Mouse (Mus musculus): ENCODE results near the gene Hdgfl2. TPM values are rescaled to one million over a fixed set of nuclear protein-coding genes. Genes with fewer than 3 reads are reported as not detected.
A peak's percentile ranks its signal among the peaks of the same experiment; 100 is the strongest.

The Hdgfl2 gene
- polyA plus RNA-seq, 1 experiment from 2014 or later: 38.4 TPM

DNA sequence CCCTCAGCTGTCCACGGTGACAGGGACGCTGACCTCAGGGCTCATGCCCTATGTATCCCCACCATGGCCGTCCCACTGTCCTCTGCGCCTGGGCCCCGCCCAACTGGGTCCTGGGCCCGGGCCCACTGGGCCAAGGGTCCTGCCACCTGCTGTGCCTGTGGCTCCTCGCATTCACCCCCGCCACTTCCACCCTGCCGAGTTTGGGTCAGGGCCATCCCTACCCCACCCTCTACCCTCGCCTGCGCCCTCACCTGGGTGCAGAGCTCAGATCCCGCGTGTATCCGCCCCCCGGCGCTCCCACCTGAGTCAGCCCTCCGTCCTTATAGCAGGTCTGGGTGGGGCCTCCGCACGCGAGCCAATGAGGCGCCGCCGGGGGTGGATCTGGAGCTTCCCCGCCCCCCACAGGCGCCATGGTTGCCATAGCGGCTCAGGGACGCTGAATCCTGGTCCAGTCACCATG lies 37.8 kb downstream of the Hdgfl2 start, which contains the start of gene Plin5:
Gene Plin5, minus strand, starts transcription at position 346 of the 460 bp plus-strand sequence.
- DNase-seq (ENCODE audit: low spot score) (peak; percentile 84), ATAC-seq (ENCODE audit: low FRiP score, low TSS enrichment) (peak; percentile 76)
- no peaks in the 10 kb centered on the region for H3K9me3 ChIP-seq (ENCODE audit: control insufficient read depth, low read length)
- no peak within 1 kb of the TSS for H3K27ac ChIP-seq (replicated peaks)
- TF ChIP-seq CTCF (IDR thresholded peaks at IDR 0.05; ENCODE audit: low read depth) (no peak), EP300 (optimal IDR thresholded peaks at IDR 0.05) (no peak)
- peak within 1 kb of the TSS; percentile 18; the same call in 1 of the 2 replicates for H3K9ac ChIP-seq (ENCODE audit: low read length)
- no peaks in the 10 kb centered on the region; the same call in 1 of the 2 replicates for H3K4me1 ChIP-seq (replicated peaks; ENCODE audit: control insufficient read depth, insufficient read depth)
- peak within 1 kb of the TSS; percentile 20; the same call in 1 of the 2 replicates for H3K4me3 ChIP-seq (ENCODE audit: low read depth, low read length)
- H3K4me2 ChIP-seq (replicated peaks; ENCODE audit: low read depth): peak within 1 kb of the TSS; percentile 53
- WGBS: under 1% methylated on average over 27 of the region's 27 CpGs
- H3K36me3 ChIP-seq (ENCODE audit: control insufficient read depth, insufficient read depth, low read length): no peaks in the 10 kb centered on the region
- H3K27me3 ChIP-seq (ENCODE audit: control insufficient read depth, insufficient read depth, low read length): peaks cover 4% of the 10 kb centered on the region; the same call in 1 of the 2 replicates

DNA sequence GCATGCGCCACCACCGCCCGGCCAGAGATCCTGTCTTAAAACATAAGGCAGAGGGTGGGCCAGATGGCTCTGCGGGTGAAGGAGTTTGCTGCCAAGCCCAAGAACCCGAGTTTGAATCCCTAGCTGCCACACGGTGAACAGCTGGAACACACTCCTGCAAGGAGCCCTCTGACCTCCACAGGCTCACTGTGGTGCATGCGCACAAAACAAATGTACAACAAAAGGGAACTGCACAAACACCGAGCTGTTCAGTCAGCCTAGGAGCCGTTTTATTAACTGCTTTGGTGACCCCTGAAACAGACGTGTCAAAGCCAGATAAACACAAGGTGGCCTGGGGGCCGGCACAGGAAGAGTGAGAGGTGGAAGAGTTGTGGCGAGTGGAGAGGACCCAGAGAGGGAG lies 40.0 kb downstream of the Hdgfl2 start:
- 31% methylated on average over 12 of the region's 12 CpGs for WGBS
- no peak for TF ChIP-seq CTCF (IDR thresholded peaks at IDR 0.05; ENCODE audit: low read depth)
- TF ChIP-seq EP300 (optimal IDR thresholded peaks at IDR 0.05): no peak
- Histone ChIP-seq H3K4me2 (replicated peaks; ENCODE audit: low read depth) (peak overlapping the region; percentile 34; the same call in 1 of the 2 replicates), H3K9me3 (ENCODE audit: control insufficient read depth, low read length) (0 out of 2 replicates have a peak, but pooled peaks cover 3% of the 10 kb centered on the region), H3K9ac (ENCODE audit: low read length) (no peak overlapping the region), H3K27ac (replicated peaks) (no peak overlapping the region), H3K4me1 (replicated peaks; ENCODE audit: control insufficient read depth, insufficient read depth) (no peaks in the 10 kb centered on the region; the same call in 1 of the 2 replicates), H3K4me3 (ENCODE audit: low read depth, low read length) (no peak overlapping the region), H3K27me3 (ENCODE audit: control insufficient read depth, insufficient read depth, low read length) (peaks cover 4% of the 10 kb centered on the region; the same call in 1 of the 2 replicates), H3K36me3 (ENCODE audit: control insufficient read depth, insufficient read depth, low read length) (no peaks in the 10 kb centered on the region)
- no peak for ATAC-seq (ENCODE audit: low FRiP score, low TSS enrichment)
- no peak for DNase-seq (ENCODE audit: low spot score)

DNA sequence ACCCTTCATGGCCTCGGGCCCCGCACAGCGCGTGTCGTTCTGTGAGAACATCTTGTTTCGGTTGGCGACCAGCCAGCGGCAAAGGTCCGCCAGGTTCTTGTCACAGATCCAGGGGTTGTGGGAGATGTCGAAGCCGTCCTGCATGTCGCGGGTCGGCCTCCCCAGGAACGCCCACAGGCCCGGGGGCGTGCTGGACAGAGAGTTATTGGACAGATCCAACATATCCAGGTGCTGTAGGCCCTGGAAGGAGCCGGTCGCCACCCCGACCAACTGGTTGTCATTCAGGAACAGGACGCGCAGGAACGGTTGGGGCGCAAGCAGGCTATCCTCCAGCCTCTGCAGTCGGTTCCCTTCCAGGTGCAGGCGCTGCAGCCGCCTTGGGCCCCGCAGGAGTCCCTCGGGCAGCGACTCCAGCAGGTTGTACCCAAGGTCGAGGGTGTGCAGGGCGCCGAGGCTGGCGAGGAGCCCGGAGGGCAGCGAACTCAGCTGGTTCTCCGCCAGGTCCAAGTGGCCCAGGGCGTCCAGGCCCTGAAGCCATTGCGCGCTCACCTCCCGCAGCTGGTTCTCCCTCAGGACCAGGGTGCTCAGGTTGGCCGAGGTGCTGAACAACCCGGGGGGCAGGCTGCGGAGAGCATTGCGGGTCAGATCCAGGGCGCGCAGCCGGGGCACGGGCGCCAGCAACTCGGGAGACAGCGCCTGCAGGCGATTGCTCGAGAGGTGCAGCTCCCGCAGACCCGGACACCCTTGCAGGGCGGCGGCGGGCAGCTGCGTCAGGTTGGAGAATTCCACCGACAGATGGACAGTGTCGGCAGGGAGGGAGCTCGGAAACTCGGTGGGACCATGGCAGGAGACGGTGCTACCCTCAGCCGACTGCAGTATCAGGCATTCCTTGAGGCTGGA lies 40.8 kb downstream of the Hdgfl2 start:
- Histone ChIP-seq H3K27ac (replicated peaks) (no peak overlapping the region), H3K36me3 (ENCODE audit: control insufficient read depth, insufficient read depth, low read length) (no peaks in the 10 kb centered on the region), H3K4me2 (replicated peaks; ENCODE audit: low read depth) (peak overlapping the region; percentile 34), H3K9ac (ENCODE audit: low read length) (no peak overlapping the region; the same call in 1 of the 2 replicates), H3K27me3 (ENCODE audit: control insufficient read depth, insufficient read depth, low read length) (peaks cover 4% of the 10 kb centered on the region; the same call in 1 of the 2 replicates), H3K9me3 (ENCODE audit: control insufficient read depth, low read length) (0 out of 2 replicates have a peak, but pooled peaks cover 3% of the 10 kb centered on the region), H3K4me1 (replicated peaks; ENCODE audit: control insufficient read depth, insufficient read depth) (no peaks in the 10 kb centered on the region; the same call in 1 of the 2 replicates), H3K4me3 (ENCODE audit: low read depth, low read length) (0 out of 2 replicates have a peak overlapping the region, but pooled peaks have one; percentile 18)
- ATAC-seq (ENCODE audit: low FRiP score, low TSS enrichment) (no peak), DNase-seq (ENCODE audit: low spot score) (peak; percentile 40)
- TF ChIP-seq EP300 (optimal IDR thresholded peaks at IDR 0.05) (no peak), CTCF (IDR thresholded peaks at IDR 0.05; ENCODE audit: low read depth) (no peak)
- WGBS: 5% methylated on average over 65 of the region's 66 CpGs

DNA sequence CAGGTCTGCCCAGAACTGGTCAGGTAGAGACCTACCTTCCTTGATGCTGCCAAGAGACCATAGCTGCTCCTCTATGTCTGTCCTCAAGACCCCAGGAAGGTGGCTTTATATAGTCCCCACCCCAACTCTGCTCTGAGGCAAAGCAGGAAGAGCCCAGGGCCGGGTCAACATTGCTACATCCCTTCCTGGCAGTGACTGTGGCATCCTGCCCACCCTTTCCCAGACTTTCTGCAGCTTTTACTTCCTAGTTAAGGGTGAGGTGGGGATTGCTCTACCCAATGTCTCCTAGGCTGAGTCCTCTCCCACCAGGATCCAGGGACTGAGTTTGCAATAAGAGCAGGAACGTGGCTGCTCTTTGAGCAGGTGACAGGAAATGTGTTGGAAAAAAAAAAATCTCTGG lies 42.4 kb downstream of the Hdgfl2 start, which contains the start of gene Lrg1:
Gene Lrg1, minus strand, starts transcription at position 176 of the 400 bp plus-strand sequence.
- H3K4me1 ChIP-seq (replicated peaks; ENCODE audit: control insufficient read depth, insufficient read depth): no peaks in the 10 kb centered on the region; the same call in 1 of the 2 replicates
- H3K36me3 ChIP-seq (ENCODE audit: control insufficient read depth, insufficient read depth, low read length): no peaks in the 10 kb centered on the region
- 66% methylated on average over 2 of the region's 2 CpGs for WGBS
- ATAC-seq (ENCODE audit: low FRiP score, low TSS enrichment) (no peak), DNase-seq (ENCODE audit: low spot score) (no peak)
- no peak within 1 kb of the TSS for H3K27ac ChIP-seq (replicated peaks)
- TF ChIP-seq EP300 (optimal IDR thresholded peaks at IDR 0.05): no peak
- no peak for TF ChIP-seq CTCF (IDR thresholded peaks at IDR 0.05; ENCODE audit: low read depth)
- 0 out of 2 replicates have a peak, but pooled peaks cover 3% of the 10 kb centered on the region for H3K9me3 ChIP-seq (ENCODE audit: control insufficient read depth, low read length)
- no peak within 1 kb of the TSS for H3K4me3 ChIP-seq (ENCODE audit: low read depth, low read length)
- no peak within 1 kb of the TSS for H3K4me2 ChIP-seq (replicated peaks; ENCODE audit: low read depth)
- no peak within 1 kb of the TSS for H3K9ac ChIP-seq (ENCODE audit: low read length)
- peaks cover 4% of the 10 kb centered on the region; the same call in 1 of the 2 replicates for H3K27me3 ChIP-seq (ENCODE audit: control insufficient read depth, insufficient read depth, low read length)

DNA sequence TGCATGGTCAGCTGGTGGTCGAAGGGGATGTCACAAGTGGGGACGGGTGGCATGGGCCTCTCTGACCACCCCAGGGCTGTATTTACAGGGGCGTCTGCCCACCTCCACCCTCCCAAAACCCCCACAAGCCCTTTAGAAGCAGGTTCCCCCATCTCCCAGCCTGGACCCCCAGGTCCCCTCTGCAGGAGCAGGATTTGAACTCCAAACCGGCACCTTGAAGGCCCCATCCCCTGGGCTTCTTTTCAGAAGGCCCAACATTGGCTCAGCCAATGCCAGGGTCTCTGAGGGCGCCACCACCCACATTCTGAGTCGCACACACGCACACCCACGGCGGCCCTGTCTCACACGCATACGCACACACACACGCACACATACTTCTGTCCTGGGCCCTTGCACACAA lies 43.7 kb downstream of the Hdgfl2 start:
- no peak for ATAC-seq (ENCODE audit: low FRiP score, low TSS enrichment)
- no peak overlapping the region for H3K4me2 ChIP-seq (replicated peaks; ENCODE audit: low read depth)

More for the DNA sequence above, 43.7 kb downstream of the Hdgfl2 start:
- Histone ChIP-seq H3K27me3 (ENCODE audit: control insufficient read depth, insufficient read depth, low read length) (peaks cover 4% of the 10 kb centered on the region; the same call in 1 of the 2 replicates), H3K27ac (replicated peaks) (no peak overlapping the region), H3K9me3 (ENCODE audit: control insufficient read depth, low read length) (0 out of 2 replicates have a peak, but pooled peaks cover 3% of the 10 kb centered on the region), H3K36me3 (ENCODE audit: control insufficient read depth, insufficient read depth, low read length) (no peaks in the 10 kb centered on the region), H3K9ac (ENCODE audit: low read length) (no peak overlapping the region), H3K4me1 (replicated peaks; ENCODE audit: control insufficient read depth, insufficient read depth) (no peaks in the 10 kb centered on the region), H3K4me3 (ENCODE audit: low read depth, low read length) (no peak overlapping the region)
- TF ChIP-seq CTCF (IDR thresholded peaks at IDR 0.05; ENCODE audit: low read depth) (no peak), EP300 (optimal IDR thresholded peaks at IDR 0.05) (no peak)
- no peak for DNase-seq (ENCODE audit: low spot score)
- 93% methylated on average over 12 of the region's 12 CpGs for WGBS

All from stomach, postnatal 0 days (tissue).